Mouse (Mus musculus) bone marrow, adult 2 months (tissue): ENCODE measurements around the gene Fnip2.

Source experiments
- CTCF ChIP-seq: fragments of 200-500 bp; IDR thresholded peaks from 2 replicates; pipeline ENCODE4 v1.5.1; 2011; ENCODE audit warnings: low read length, control low read depth; ENCODE audit not compliant: control insufficient read depth, insufficient read depth
- POLR2A ChIP-seq: fragments of 200-500 bp; IDR thresholded peaks from 2 replicates; pipeline ENCODE4 v1.6.1; 2011; ENCODE audit warnings: low read depth, mild to moderate bottlenecking, control low read depth, low read length, borderline replicate concordance; ENCODE audit not compliant: control insufficient read depth

GRCm38 (mm10) chr3:79436186-79436585 is 131.4 kb downstream of the Fnip2 start:
- TF ChIP-seq CTCF, result no peak
- TF ChIP-seq POLR2A, result no peak
